Mouse (Mus musculus): ENCODE measurements around the gene Car1. TPM values are rescaled to one million over a fixed set of nuclear protein-coding genes. Genes with fewer than 3 reads are reported as not detected.

The Car1 gene
- polyA plus RNA-seq (2012), result 212 and 387 TPM in 2 replicates

DNA sequence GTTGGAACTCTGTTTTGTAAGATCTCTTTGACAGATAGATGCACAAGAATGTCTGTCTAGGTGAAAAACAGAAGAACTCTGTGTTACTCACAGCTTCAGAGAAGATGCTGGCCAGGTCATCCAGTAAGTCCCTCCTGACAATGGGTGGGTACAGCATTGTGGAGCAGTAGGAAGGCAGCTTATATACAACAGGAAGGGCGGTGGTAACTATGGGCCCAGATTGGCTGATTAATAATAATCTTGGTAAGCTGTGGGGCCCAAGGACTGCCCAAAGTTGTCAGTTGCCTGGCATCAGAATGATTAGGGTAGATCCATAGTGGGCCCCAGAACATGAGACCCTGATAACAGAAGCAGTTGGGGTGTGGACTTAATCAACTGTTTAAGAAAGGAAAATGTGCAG, at the start of gene Car1:
Gene Car1 (minus strand): TSS at position 158 of the 400 bp plus-strand sequence.
- peak; percentile 99 for TF ChIP-seq GATA1 (IDR thresholded peaks at IDR 0.05; ENCODE audit: low read length)

DNA sequence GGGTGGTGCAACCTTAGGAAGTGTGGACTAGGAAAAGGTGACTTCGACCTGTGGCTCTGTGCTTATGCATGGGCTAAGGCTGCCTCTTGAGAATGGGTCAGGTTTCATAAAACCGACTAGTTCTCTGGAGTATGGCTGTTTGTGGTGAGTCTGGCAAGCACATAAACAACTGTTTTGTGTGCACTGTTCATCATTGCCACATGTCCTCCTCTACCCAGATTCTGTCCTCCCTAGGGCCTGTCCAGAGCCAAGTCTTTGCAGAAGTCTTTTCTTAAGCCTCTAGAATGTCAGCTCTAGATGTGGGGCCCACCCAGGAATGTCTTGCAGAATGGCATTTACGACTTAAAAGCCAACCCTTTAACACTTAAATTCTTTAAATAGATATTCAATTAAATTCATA, 49.7 kb upstream of the Car1 start:
- TF ChIP-seq GATA1 (IDR thresholded peaks at IDR 0.05; ENCODE audit: low read length), result no peak

DNA sequence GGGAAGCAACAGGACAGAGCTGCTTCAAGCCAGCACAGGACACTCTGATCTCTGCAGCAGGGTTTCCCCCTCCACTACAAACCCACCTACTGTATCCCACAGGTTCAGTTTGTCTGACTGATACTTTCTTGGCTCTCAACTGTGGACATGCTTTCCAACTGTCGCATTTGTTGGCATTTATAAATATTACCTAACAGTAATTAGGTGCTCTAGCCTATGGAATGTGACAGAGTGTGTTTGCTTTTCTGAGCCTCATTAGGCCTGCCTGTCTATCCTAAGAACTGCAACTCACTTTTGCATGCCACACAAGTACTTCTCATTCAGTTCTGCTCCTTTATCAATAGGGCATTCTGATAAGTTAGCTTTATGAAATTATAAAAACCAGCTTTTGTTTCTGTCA, 46.3 kb upstream of the Car1 start:
- TF ChIP-seq GATA1 (IDR thresholded peaks at IDR 0.05; ENCODE audit: low read length), result no peak

DNA sequence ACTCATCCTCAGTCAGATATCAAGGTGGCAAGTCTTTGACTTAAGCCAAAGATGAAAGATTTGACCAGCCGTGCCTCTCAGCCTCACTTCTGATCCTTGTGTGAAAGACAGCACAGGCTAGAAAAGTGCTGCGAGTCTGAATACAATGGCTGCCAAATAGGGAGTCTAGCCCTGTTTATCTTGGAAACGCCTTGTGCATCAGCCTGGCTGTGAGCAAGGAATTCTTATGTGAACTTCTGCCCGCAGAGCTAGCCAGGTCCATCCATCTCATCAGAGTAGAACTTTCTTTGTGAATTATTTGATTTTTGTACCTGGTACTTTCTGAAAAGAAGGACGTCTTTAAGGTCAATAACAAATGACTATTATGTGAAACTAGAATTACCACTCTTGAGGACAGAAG, 45.8 kb upstream of the Car1 start:
- no peak for TF ChIP-seq GATA1 (IDR thresholded peaks at IDR 0.05; ENCODE audit: low read length)

DNA sequence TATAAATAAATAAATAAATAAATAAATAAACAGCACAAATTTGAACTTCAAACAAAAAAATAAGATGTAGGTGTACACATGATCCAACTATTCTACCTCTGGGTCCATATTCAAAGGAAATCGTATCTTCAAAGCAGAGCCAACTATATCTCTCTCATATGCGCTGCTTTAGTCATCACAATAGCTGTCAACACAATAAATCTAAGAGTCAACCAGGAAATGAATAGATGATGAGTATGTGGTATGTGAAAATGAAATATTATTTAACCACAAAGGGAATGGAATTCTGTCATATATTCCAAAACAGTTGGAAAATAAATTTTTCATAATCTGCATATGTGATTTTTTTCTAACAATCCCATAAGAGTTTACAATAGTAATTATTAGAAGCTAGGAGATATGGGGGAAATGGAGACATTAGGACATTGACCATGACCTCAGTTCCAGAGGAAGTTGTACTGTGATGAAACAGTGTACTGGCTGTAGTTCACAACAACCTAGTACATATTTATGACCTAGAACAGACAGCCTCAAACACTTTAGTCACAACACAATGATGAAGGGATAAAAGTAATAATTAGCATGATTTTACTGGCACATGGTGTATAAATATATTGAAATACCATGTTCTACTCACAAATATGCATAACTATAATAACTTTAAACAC, 40.6 kb upstream of the Car1 start:
- no peak for TF ChIP-seq GATA1 (IDR thresholded peaks at IDR 0.05; ENCODE audit: low read length)

DNA sequence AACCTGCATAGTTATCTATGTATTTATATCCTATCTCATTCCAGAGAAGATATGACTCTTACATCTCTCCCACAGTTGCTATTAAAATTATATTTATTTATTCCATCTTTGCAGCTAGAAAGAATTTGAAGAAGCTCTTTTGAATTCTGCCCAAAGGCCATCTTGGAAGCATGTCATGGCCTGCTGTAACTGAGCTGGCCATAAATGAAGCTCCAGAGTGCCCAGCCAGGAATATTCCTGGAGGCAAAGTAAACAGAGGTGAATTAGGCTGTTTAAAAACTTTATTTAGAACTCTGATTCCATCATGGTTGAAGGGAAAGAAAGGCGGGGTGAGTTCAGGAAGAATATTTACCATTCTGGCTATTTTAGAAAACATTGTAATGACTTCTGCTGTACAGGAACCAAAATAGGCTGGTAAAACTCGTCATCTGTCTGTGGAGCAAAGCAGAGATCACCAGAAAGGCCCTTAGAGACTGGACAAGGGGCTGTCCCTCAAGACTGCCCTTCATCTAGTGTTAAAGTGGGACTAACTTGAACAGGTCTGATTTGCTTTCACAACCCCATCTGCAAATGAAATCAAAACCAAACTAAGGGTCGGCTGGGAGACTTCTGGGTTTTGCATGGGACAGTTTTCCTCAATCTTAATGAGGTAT, 31.4 kb upstream of the Car1 start:
- no peak for TF ChIP-seq GATA1 (IDR thresholded peaks at IDR 0.05; ENCODE audit: low read length)

DNA sequence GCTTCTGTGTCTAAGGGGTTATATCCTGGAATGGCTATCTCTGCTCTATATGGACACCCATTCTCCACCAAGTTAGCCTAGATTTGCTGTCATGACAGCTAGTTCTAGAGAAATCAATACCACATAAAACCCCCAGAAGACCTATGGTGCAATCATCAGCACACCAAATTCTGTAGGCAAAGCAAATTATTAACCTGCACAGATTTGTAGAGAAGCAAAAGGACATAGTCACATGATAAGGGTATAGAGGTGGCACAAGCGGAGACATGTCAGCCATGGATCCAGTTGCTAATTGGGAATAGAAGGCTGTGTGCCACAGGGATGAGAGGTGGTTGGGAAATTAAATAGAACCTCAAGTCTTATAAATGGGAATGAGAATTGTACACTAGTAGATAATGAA, 30.8 kb upstream of the Car1 start:
- no peak for TF ChIP-seq GATA1 (IDR thresholded peaks at IDR 0.05; ENCODE audit: low read length)

DNA sequence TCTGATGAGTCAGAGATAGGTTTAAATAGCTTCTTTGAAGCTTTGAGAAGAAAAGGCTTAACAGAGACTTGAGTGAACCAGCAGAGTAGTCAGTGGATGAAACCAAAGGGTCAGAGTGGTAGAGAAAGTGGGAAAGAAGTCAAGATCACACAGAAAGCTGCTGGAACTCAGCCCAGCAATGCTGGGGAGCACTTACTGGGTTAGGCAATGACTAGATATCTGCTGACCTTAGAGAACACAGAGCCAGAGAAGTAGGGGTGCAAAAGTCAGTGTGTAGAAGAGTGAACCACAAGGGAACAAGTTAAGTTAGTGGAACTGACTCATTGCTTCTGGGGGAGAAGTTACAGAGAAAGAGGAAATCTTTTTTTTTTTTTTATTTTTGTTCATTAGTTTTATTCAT, 24.6 kb upstream of the Car1 start:
- no peak for TF ChIP-seq GATA1 (IDR thresholded peaks at IDR 0.05; ENCODE audit: low read length)

DNA sequence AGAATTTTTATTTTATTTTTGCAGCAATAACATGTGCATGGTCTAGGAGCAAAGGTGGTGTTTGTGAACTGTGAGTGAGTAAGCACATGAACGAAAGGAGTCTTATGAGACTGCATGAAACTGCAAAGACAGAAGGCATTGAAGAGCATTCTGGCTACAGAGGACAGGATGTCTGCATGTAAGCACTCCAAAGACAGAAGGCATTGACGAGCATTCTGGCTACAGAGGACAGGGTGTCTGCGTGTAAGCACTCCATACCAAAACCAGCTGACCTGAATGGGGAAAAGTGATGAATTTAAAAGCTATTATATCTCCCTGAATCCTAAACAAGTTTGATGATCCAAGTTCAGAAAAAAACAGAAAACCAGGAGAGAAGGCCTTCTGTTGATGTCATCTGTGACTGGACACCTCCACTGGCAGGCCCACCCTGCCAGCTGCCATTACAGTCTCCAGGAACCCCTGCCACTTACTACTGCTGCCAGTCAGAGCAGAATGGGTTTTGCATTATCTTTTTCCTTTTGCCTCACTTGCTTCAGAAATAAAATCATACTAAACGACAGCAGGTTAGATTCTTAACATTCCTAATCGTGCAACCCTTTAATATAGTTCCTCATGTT, 23.2 kb upstream of the Car1 start:
- no peak for TF ChIP-seq GATA1 (IDR thresholded peaks at IDR 0.05; ENCODE audit: low read length)

DNA sequence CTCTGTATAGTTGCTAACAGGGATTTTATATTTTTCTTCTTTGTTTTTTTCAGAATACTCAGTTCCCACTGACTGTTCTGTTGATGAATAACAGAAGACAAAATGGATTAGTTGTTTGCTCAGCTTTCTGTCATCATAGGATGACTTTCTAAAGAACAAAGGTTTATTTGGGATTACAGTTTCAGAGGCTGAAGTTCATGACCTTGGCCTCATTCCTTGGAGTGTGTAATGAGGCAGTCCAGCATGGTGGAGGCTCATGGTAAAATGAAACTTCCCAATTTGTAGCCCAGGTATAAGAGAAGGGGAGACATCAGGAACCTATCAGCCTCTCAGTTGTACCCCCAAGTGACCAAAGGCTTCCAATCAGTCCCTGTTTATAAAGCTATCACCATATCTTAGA, 20.7 kb upstream of the Car1 start:
- no peak for TF ChIP-seq GATA1 (IDR thresholded peaks at IDR 0.05; ENCODE audit: low read length)

DNA sequence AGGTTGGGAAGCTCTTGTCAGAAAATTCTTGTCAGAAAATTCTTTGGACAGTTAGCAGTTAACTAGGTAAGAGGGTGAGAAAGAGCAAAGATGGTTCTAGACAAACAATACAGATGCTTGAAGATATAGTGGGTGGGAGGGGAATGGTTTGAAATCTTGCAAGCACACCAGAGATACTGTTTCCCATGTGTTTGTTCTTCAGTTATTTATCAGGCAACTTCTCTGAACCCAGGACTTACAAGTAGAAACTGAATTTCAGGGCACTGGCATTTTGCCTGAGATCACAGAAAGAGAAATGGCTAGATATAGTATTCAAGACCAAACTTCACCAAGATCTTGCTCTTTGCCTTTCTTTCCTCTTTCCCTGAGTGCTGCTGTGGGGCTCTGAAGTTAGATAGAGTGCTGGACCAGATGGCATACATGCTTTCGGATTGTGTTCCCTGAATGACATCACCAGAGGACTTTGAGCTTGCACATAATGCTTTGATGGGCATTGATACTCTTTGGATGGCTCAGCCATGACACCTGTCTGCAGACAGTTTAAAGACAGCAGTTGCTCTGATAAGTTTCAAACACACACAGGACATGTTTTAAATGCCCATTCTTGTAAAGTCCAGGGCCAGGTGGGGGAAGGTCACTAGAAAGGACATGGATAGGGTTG, 11.8 kb upstream of the Car1 start:
- TF ChIP-seq GATA1 (IDR thresholded peaks at IDR 0.05; ENCODE audit: low read length), result no peak

DNA sequence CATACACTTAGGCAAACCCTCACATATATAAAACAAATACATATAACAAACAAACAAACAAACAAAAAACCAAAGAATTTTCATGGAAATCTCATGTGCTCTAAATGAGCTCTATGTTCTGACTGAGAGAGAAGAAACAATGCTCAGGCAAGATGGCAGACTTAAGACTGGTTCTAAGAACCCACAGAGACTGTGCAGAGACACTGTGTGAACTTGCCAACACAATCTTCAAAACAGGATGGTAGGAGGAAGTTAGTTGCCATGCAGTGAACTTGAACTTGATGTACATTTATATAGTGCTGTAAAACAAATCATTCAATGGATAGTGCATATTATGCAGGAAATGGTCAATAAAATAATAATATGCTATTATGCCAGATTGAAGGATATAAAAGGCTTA, 1.5 kb downstream of the Car1 start:
- TF ChIP-seq GATA1 (IDR thresholded peaks at IDR 0.05; ENCODE audit: low read length), result no peak

DNA sequence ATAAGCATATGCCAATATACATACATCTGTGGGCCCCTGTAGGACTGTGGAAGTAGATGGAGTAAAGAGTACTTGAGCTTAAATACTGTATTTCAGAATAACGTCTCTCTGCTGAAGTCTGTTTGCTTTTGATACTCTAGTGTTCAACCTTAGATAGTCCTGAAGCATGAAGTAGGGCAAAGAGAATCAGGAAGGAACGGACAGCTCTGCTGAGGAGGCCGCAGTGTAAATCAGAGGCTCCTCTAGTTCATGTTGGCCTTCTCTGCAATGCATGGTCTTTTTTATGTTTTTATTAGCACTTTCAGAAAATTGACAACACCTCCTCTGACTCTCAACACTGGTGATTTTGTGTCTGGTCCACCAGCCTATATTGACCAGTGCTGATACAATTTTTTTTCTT, 2.2 kb downstream of the Car1 start:
- no peak for TF ChIP-seq GATA1 (IDR thresholded peaks at IDR 0.05; ENCODE audit: low read length)

DNA sequence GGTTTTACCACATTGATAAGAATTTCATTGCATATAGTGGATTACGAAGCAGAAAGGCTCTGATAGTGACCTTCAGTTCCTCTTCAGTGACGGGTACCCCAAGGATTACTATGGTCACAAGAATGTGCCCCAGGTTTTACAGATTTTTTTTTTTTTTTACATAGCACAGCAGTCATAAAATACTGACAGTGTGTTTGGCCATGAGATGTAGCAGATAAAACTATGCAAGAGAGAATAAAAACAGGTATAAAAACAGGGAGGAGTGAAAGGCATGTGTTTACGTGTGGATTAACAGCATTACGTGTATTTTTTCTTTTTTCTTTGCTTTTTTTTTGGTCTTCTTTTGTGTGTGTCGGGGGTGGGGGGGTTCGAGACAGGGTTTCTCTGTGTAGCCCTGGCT, 3.3 kb downstream of the Car1 start:
- no peak for TF ChIP-seq GATA1 (IDR thresholded peaks at IDR 0.05; ENCODE audit: low read length)

DNA sequence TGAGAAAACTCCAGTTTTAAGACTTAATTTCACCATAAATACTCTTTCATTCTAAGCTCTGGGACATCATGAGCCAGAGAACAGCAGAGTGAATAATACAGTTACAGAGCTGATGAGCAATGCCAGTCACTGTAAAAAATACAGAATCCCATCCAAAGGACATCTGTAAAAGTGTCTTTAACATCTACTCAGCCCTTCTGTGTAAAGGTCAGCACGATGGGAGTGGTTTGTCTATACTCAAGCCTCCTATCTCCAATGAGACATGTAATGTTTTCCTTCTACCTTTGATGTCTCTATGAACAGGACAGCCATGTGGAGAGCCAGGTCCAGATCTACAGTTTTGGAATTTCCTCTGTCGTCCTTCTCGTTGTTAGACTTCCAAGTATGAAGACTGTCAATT, 11.1 kb downstream of the Car1 start:
- no peak for TF ChIP-seq GATA1 (IDR thresholded peaks at IDR 0.05; ENCODE audit: low read length)

DNA sequence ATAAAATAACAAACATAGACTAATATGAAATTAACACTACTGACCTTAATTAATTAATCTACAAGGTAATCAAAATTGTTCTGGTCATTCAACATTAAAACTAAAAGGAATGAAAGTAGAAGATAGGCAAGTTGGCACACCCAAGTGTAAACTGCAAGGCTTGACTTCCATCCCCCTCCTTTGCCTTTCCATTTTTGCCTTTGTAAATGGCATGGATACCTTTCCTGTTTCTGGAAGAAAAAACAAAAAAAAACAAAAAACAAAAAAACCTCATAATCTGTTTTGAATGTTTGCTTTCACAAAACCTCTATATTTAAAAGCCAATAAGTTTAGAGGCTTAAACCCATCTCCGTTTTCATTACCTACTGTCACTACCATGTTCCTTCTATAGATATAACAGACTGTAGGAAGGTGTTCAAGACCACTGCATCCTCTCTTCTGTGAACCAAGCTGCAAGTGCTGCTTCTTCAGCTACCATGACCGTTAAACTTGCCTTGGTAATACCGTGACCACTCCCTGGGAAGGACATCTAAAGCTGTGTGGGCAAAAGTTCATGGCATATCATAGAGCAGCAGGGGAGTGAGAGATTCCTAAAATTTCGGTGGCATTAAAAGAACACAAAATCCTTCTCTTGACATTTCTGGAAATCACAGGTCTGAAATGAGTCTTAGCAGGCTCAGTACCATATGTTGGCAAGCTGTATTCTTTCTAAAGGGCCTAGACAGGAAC, 12.7 kb downstream of the Car1 start:
- TF ChIP-seq GATA1 (IDR thresholded peaks at IDR 0.05; ENCODE audit: low read length), result no peak
